Comparison of ENCODE assay signal across 8 mouse cellular contexts in genomic region chr11:104289199-104290031, GRCm38 (mm10). TPM values are rescaled to one million over a fixed set of nuclear protein-coding genes. Genes with fewer than 3 reads are reported as not detected.
A peak's percentile ranks its signal among the peaks of the same experiment; 100 is the strongest.
DNase-seq lines count a peak whose midpoint lies in the region; ATAC-seq and TF ChIP-seq lines count a peak whose summit lies in the region.

No protein-coding gene starts in this region.

- peak; percentile 62 for ATAC-seq in liver, postnatal 0 days
- ATAC-seq in neural tube, embryonic 13.5 days (ENCODE audit: low read depth): peak; percentile 45

- TF ChIP-seq POLR2A in ES-Bruce4 (IDR thresholded peaks at IDR 0.05; ENCODE audit: insufficient read depth, low read length): no peak
- TF ChIP-seq POLR2A in thymus, adult 2 months (IDR thresholded peaks at IDR 0.05; ENCODE audit: control insufficient read depth, extremely low read depth, insufficient read depth, low read length, poor library complexity): no peak

- WGBS in forebrain, embryonic 10.5 days: 14% methylated on average over 13 of the region's 13 CpGs
- 11% methylated on average over 13 of the region's 13 CpGs for WGBS in large intestine, adult 2 months
- WGBS in liver, postnatal 0 days (ENCODE audit: insufficient replicate concordance): 25% methylated on average over 13 of the region's 13 CpGs
- 25% methylated on average over 13 of the region's 13 CpGs for WGBS in neural tube, embryonic 13.5 days
- WGBS in thymus, adult 2 months: 48% methylated on average over 13 of the region's 13 CpGs

- peak overlapping the region; percentile 29; the same call in 1 of the 2 replicates for H3K4me2 ChIP-seq in liver, postnatal 0 days (ENCODE audit: low read depth, low read length)
- no peak overlapping the region for H3K4me2 ChIP-seq in neural tube, embryonic 13.5 days

- H3K9me3 ChIP-seq in ES-Bruce4 (replicated peaks; ENCODE audit: control insufficient read depth, insufficient read depth, low read length, poor library complexity, severe bottlenecking): 0 out of 2 replicates have a peak, but pooled peaks cover 2% of the 10 kb centered on the region
- peaks cover 4% of the 10 kb centered on the region; the same call in 1 of the 2 replicates for H3K9me3 ChIP-seq in forebrain, embryonic 10.5 days
- H3K9me3 ChIP-seq in liver, postnatal 0 days (ENCODE audit: low read length): no peaks in the 10 kb centered on the region
- no peaks in the 10 kb centered on the region for H3K9me3 ChIP-seq in neural tube, embryonic 13.5 days

- peak; percentile 68 for DNase-seq in c-Kit-positive CD71-positive TER-119-negative erythroid progenitor cells, embryonic 14.5 days (ENCODE audit: low read depth)
- peak; percentile 80 for DNase-seq in forebrain, embryonic 10.5 days (ENCODE audit: extremely low spot score, low spot score)
- peak; percentile 51 to 66 for DNase-seq in heart, postnatal 14 days
- peak; percentile 82 for DNase-seq in large intestine, adult 2 months (ENCODE audit: low read depth, low spot score)
- peak; percentile 68 for DNase-seq in liver, postnatal 0 days
- peak; percentile 50 for DNase-seq in thymus, adult 2 months

- no peaks in the 10 kb centered on the region for H3K36me3 ChIP-seq in ES-Bruce4 (ENCODE audit: control insufficient read depth, insufficient read depth, low read length, poor library complexity, severe bottlenecking)
- H3K36me3 ChIP-seq in forebrain, embryonic 10.5 days (replicated peaks): no peaks in the 10 kb centered on the region
- no peaks in the 10 kb centered on the region for H3K36me3 ChIP-seq in liver, postnatal 0 days (replicated peaks; ENCODE audit: insufficient read depth, low read length)
- H3K36me3 ChIP-seq in neural tube, embryonic 13.5 days: peaks cover 70% of the 10 kb centered on the region
- no peaks in the 10 kb centered on the region for H3K36me3 ChIP-seq in thymus, adult 2 months (ENCODE audit: control insufficient read depth, insufficient read depth, low read length)

- H3K27me3 ChIP-seq in ES-Bruce4 (ENCODE audit: control insufficient read depth, insufficient read depth, low read length, poor library complexity, severe bottlenecking): no peaks in the 10 kb centered on the region
- no peaks in the 10 kb centered on the region for H3K27me3 ChIP-seq in forebrain, embryonic 10.5 days (ENCODE audit: poor library complexity, severe bottlenecking)
- H3K27me3 ChIP-seq in liver, postnatal 0 days (ENCODE audit: insufficient read depth, low read length): no peaks in the 10 kb centered on the region
- no peaks in the 10 kb centered on the region for H3K27me3 ChIP-seq in neural tube, embryonic 13.5 days
- H3K27me3 ChIP-seq in thymus, adult 2 months (ENCODE audit: control insufficient read depth, insufficient read depth, low read length): no peaks in the 10 kb centered on the region

- TF ChIP-seq CTCF in ES-Bruce4 (IDR thresholded peaks at IDR 0.05; ENCODE audit: low read depth, low read length): peak; percentile 83
- peak; percentile 80 for TF ChIP-seq CTCF in liver, postnatal 0 days (IDR thresholded peaks at IDR 0.05; ENCODE audit: low read depth)
- peak; percentile 80; the same call in 1 of the 2 replicates for TF ChIP-seq CTCF in thymus, adult 2 months (IDR thresholded peaks at IDR 0.05; ENCODE audit: borderline replicate concordance, control insufficient read depth, extremely low read depth, insufficient read depth, low read length, poor library complexity)

- H3K27ac ChIP-seq in ES-Bruce4 (ENCODE audit: insufficient read depth, low read length): peak overlapping the region; percentile 97
- H3K27ac ChIP-seq in forebrain, embryonic 10.5 days: peak overlapping the region; percentile 88
- H3K27ac ChIP-seq in liver, postnatal 0 days (ENCODE audit: low read depth): 0 out of 2 replicates have a peak overlapping the region, but pooled peaks have one; percentile 24
- H3K27ac ChIP-seq in neural tube, embryonic 13.5 days (replicated peaks): 0 out of 2 replicates have a peak overlapping the region, but pooled peaks have one; percentile 50
- peak overlapping the region; percentile 31; the same call in 1 of the 2 replicates for H3K27ac ChIP-seq in thymus, adult 2 months (ENCODE audit: control insufficient read depth, insufficient read depth, low read length)

- intact Hi-C loops in heart, postnatal 14 days (cut with DNase I): no loop called here

- H3K9ac ChIP-seq in ES-Bruce4 (ENCODE audit: low read depth, poor library complexity, severe bottlenecking): peak overlapping the region; percentile 68
- peak overlapping the region; percentile 30; the same call in 1 of the 2 replicates for H3K9ac ChIP-seq in liver, postnatal 0 days (replicated peaks)
- H3K9ac ChIP-seq in neural tube, embryonic 13.5 days: no peak overlapping the region

- peak overlapping the region; percentile 54 for H3K4me3 ChIP-seq in ES-Bruce4 (ENCODE audit: low read depth, low read length)
- peak overlapping the region; percentile 15 for H3K4me3 ChIP-seq in forebrain, embryonic 10.5 days
- H3K4me3 ChIP-seq in liver, postnatal 0 days (ENCODE audit: low read depth, low read length): no peak overlapping the region
- no peak overlapping the region for H3K4me3 ChIP-seq in neural tube, embryonic 13.5 days
- H3K4me3 ChIP-seq in thymus, adult 2 months (ENCODE audit: control insufficient read depth, insufficient read depth, low read length): no peak overlapping the region

- peak; percentile 95 for TF ChIP-seq EP300 in ES-Bruce4 (IDR thresholded peaks at IDR 0.05; ENCODE audit: insufficient read depth, low read depth, low read length)
- TF ChIP-seq EP300 in liver, postnatal 0 days (IDR thresholded peaks at IDR 0.05; ENCODE audit: low read depth): no peak

- H3K4me1 ChIP-seq in ES-Bruce4 (ENCODE audit: control insufficient read depth, insufficient read depth, low read length): peaks cover 20% of the 10 kb centered on the region
- H3K4me1 ChIP-seq in forebrain, embryonic 10.5 days: peaks cover 18% of the 10 kb centered on the region
- peaks cover 10% of the 10 kb centered on the region for H3K4me1 ChIP-seq in liver, postnatal 0 days (ENCODE audit: insufficient read depth)
- peaks cover 8% of the 10 kb centered on the region; the same call in 1 of the 2 replicates for H3K4me1 ChIP-seq in neural tube, embryonic 13.5 days (replicated peaks)
- H3K4me1 ChIP-seq in thymus, adult 2 months (replicated peaks; ENCODE audit: control insufficient read depth, insufficient read depth, low read length): peaks cover 6% of the 10 kb centered on the region

RNA-seq across cellular contexts. Expression of gene Mapt, which starts 58.2 kb away (rescaled TPM):
- 13.6 and 15.0 TPM in 2 replicates for polyA plus RNA-seq in ES-Bruce4 (2011; ENCODE audit: insufficient read depth, insufficient read length, low read depth, missing spikeins)
- 2.9 and 8.1 TPM in 2 replicates for polyA plus RNA-seq in forebrain, embryonic 10.5 days (2016; fragmentation: Nextera tagmentation; extraction: Ambion mirVana)
- 10 to 100 TPM; 51.5 to 54.4 TPM for total RNA-seq in heart, postnatal 14 days (2021)
- 2.3 and 2.7 TPM in 2 replicates for polyA plus RNA-seq in large intestine, adult 2 months (2012; rRNA removed)
- 0.28 and 0.33 TPM in 2 replicates for polyA plus RNA-seq in liver, postnatal 0 days (2015; fragmentation: Nextera tagmentation; extraction: Ambion mirVana)
- 665 and 688 TPM in 2 replicates for polyA plus RNA-seq in neural tube, embryonic 13.5 days (2015; fragmentation: Nextera tagmentation; extraction: Ambion mirVana)
- polyA plus RNA-seq in thymus, adult 2 months (2012; rRNA removed): 0.62 and 1.4 TPM in 2 replicates

Comparison
In these comparisons a context has a peak if more than half of its experiments do, and no peak if none do; other contexts are left out.
1. H3K27ac ChIP-seq: peak in every context shown above with its lines; median percentile 97 in ES-Bruce4; 88 in forebrain, embryonic 10.5 days; 50 in neural tube, embryonic 13.5 days; 31 in thymus, adult 2 months; 24 in liver, postnatal 0 days.
2. H3K4me3 ChIP-seq: peak in ES-Bruce4 (single experiment) and forebrain, embryonic 10.5 days (single experiment); none in liver, postnatal 0 days (single experiment), neural tube, embryonic 13.5 days (single experiment) and thymus, adult 2 months (single experiment).
3. RNA of gene Mapt, which starts 58.2 kb away (polyA plus RNA-seq): 665 to 688 TPM in neural tube, embryonic 13.5 days; 13.6 to 15.0 TPM in ES-Bruce4, 2.9 to 8.1 TPM in forebrain, embryonic 10.5 days, 2.3 to 2.7 TPM in large intestine, adult 2 months, 0.62 to 1.4 TPM in thymus, adult 2 months and 0.28 to 0.33 TPM in liver, postnatal 0 days; every median in the first group is over 10 times any median in the second.
4. Peak in every context shown above with its lines, with median percentiles within 50 percentile points of each other: CTCF ChIP-seq and DNase-seq.